Mouse (Mus musculus) megakaryocyte, adult 5-6 weeks (primary cell): ENCODE data around the gene Grifin. TPM values are rescaled to one million over a fixed set of nuclear protein-coding genes. Genes with fewer than 3 reads are reported as not detected.

Experiments used
- ATAC-seq: 2 replicates; pipeline ENCODE4 v1.8.0; 2016; ENCODE audit warnings: mild to moderate bottlenecking, inconsistent platforms; ENCODE audit not compliant: poor library complexity, severe bottlenecking
- total RNA-seq, 2 experiments: library from RNA; stranded (forward) in 1 of 2; stranded (reverse) in 1 of 2; fragments of 153-499, 151-499 nt in 1 of 2; fragments of 221-1000, 200-1000 nt in 1 of 2; gene quantifications; 2 replicates each; pipeline versions ENCODE4 v1.2.3 to v1.2.4; 2015 to 2017

Gene Grifin
- total RNA-seq, 2 experiments from 2014 or later: not detected

GRCm38 (mm10) chr5:140556859-140557258, 8.0 kb downstream of the Grifin start:
- ATAC-seq: no peak

GRCm38 (mm10) chr5:140553719-140554118, 11.2 kb downstream of the Grifin start:
- no peak for ATAC-seq

GRCm38 (mm10) chr5:140549306-140550047, 15.4 kb downstream of the Grifin start:
- ATAC-seq: no peak

- ATAC-seq: no peak
Observed at GRCm38 (mm10) chr5:140546332-140546731, 18.5 kb downstream of the Grifin start.

GRCm38 (mm10) chr5:140545651-140546050, 19.2 kb downstream of the Grifin start:
- no peak for ATAC-seq

- ATAC-seq: no peak
Observed at GRCm38 (mm10) chr5:140542811-140543575, 21.9 kb downstream of the Grifin start.

GRCm38 (mm10) chr5:140540106-140540505, 24.8 kb downstream of the Grifin start:
- peak; percentile 85 for ATAC-seq

GRCm38 (mm10) chr5:140538111-140538683, 26.7 kb downstream of the Grifin start:
- no peak for ATAC-seq

GRCm38 (mm10) chr5:140526754-140527153, 38.1 kb downstream of the Grifin start:
- no peak for ATAC-seq

- ATAC-seq: no peak
Observed at GRCm38 (mm10) chr5:140521196-140521595, 43.7 kb downstream of the Grifin start.

GRCm38 (mm10) chr5:140517921-140518230, 47.0 kb downstream of the Grifin start:
- ATAC-seq: no peak

GRCm38 (mm10) chr5:140517159-140517920, 47.5 kb downstream of the Grifin start:
- ATAC-seq: no peak

- ATAC-seq: no peak
Observed at GRCm38 (mm10) chr5:140514799-140515486, 49.9 kb downstream of the Grifin start.

GRCm38 (mm10) chr5:140513921-140514320, 51.0 kb downstream of the Grifin start:
- ATAC-seq: peak; percentile 86

Other genes with a start within 250 kb of the Grifin start
- gene Mad1l1, start 243.5 kb downstream of the Grifin start, total RNA-seq (2015): 7.4 and 11.6 TPM in 2 replicates
- 45.0 and 46.6 TPM in 2 replicates for gene Mad1l1, start 243.5 kb downstream of the Grifin start, total RNA-seq (2017)
- gene Nudt1, start 243.4 kb downstream of the Grifin start, total RNA-seq (2015): 17.5 and 19.9 TPM in 2 replicates
- gene Nudt1, start 243.4 kb downstream of the Grifin start, total RNA-seq (2017): 11.6 and 18.4 TPM in 2 replicates
- gene Mrm2, start 233.2 kb downstream of the Grifin start, total RNA-seq (2015): 1.7 and 5.5 TPM in 2 replicates
- gene Mrm2, start 233.2 kb downstream of the Grifin start, total RNA-seq (2017): 2.4 and 4.0 TPM in 2 replicates
- 2.8 and 3.5 TPM in 2 replicates for gene Snx8, start 175.8 kb downstream of the Grifin start, total RNA-seq (2015)
- gene Snx8, start 175.8 kb downstream of the Grifin start, total RNA-seq (2017): 8.1 and 8.3 TPM in 2 replicates
- 82.3 and 108 TPM in 2 replicates for gene Eif3b, start 145.7 kb downstream of the Grifin start, total RNA-seq (2015)
- 43.2 and 74.9 TPM in 2 replicates for gene Eif3b, start 145.7 kb downstream of the Grifin start, total RNA-seq (2017)
- gene Gm4869, start 119.4 kb downstream of the Grifin start, total RNA-seq (2015): not detected in 2 replicates
- gene Gm4869, start 119.4 kb downstream of the Grifin start, total RNA-seq (2017): not detected in 2 replicates
- gene Chst12, start 59.5 kb downstream of the Grifin start, total RNA-seq (2015): 89.4 and 92.0 TPM in 2 replicates
- 41.7 and 44.5 TPM in 2 replicates for gene Chst12, start 59.5 kb downstream of the Grifin start, total RNA-seq (2017)
- 21.3 and 23.2 TPM in 2 replicates for gene Lfng, start 42.2 kb upstream of the Grifin start, total RNA-seq (2015)
- 48.0 and 54.2 TPM in 2 replicates for gene Lfng, start 42.2 kb upstream of the Grifin start, total RNA-seq (2017)
- gene Ttyh3, start 84.0 kb upstream of the Grifin start, total RNA-seq (2015): 42.4 and 46.0 TPM in 2 replicates
- 8.0 and 11.6 TPM in 2 replicates for gene Ttyh3, start 84.0 kb upstream of the Grifin start, total RNA-seq (2017)
- gene Iqce, start 137.3 kb upstream of the Grifin start, total RNA-seq (2015): 5.1 and 10.1 TPM in 2 replicates
- 4.7 and 7.2 TPM in 2 replicates for gene Iqce, start 137.3 kb upstream of the Grifin start, total RNA-seq (2017)
- gene Brat1, start 139.9 kb upstream of the Grifin start, total RNA-seq (2015): 6.4 and 6.8 TPM in 2 replicates
- 7.8 and 11.1 TPM in 2 replicates for gene Brat1, start 139.9 kb upstream of the Grifin start, total RNA-seq (2017)
- 2.5 and 4.4 TPM in 2 replicates for gene Amz1, start 159.1 kb upstream of the Grifin start, total RNA-seq (2015)
- gene Amz1, start 159.1 kb upstream of the Grifin start, total RNA-seq (2017): 3.0 and 4.4 TPM in 2 replicates